Mouse (Mus musculus) forebrain, embryonic 14.5 days (tissue): ENCODE data around the gene Pla2g1b. TPM values are rescaled to one million over a fixed set of nuclear protein-coding genes. Genes with fewer than 3 reads are reported as not detected.
A peak's percentile ranks its signal among the peaks of the same experiment; 100 is the strongest.

Source experiments
- ATAC-seq: fragments of 200-750 bp; cut with Nextera tagmentation; 2 replicates; pipeline ENCODE4 v1.8.0; 2017; ENCODE audit warnings: mild to moderate bottlenecking, moderate library complexity
- DNase-seq: peaks from one replicate; pipeline ENCODE4 v3.0.0-alpha.2; 2015; ENCODE audit warnings: low spot score
- H3K27ac ChIP-seq: fragments of 300-500 bp; sonication (generic); 2 replicates; pipeline ENCODE4 v1.5.1; 2014; ENCODE audit warnings: low read depth, mild to moderate bottlenecking, control low read depth, low read length, moderate library complexity
- H3K27me3 ChIP-seq: fragments of 300-500 bp; sonication (generic); replicated peaks from 2 replicates; pipeline ENCODE4 v1.6.1; 2014; ENCODE audit warnings: low read length, control low read depth, mixed read lengths; ENCODE audit not compliant: control insufficient read depth, insufficient read depth
- H3K36me3 ChIP-seq: fragments of 300-500 bp; sonication (generic); 2 replicates; pipeline ENCODE4 v1.6.1; 2014; ENCODE audit warnings: low read length, control low read depth; ENCODE audit not compliant: control insufficient read depth, insufficient read depth
- H3K4me1 ChIP-seq: fragments of 300-500 bp; sonication (generic); 2 replicates; pipeline ENCODE4 v1.6.1; 2014; ENCODE audit warnings: antibody characterized with exemption, low read length, control low read depth; ENCODE audit not compliant: control insufficient read depth, insufficient read depth
- H3K4me2 ChIP-seq: fragments of 300-500 bp; sonication (generic); 2 replicates; pipeline ENCODE4 v1.6.1; 2014; ENCODE audit warnings: mild to moderate bottlenecking, control low read depth, low read length
- H3K4me3 ChIP-seq: fragments of 300-500 bp; sonication (generic); 2 replicates; pipeline ENCODE4 v1.5.1; 2014; ENCODE audit warnings: low read depth, low read length, control low read depth
- H3K9ac ChIP-seq: fragments of 300-500 bp; sonication (generic); 2 replicates; pipeline ENCODE4 v1.6.1; 2014; ENCODE audit warnings: mild to moderate bottlenecking, low read length, control low read depth, moderate library complexity
- H3K9me3 ChIP-seq: fragments of 300-500 bp; sonication (generic); replicated peaks from 2 replicates; pipeline ENCODE4 v1.6.1; 2016; ENCODE audit warnings: low read length, control low read depth, mixed read lengths; ENCODE audit not compliant: control insufficient read depth
- WGBS: fragments of 180-500 bp; shearing (Covaris S2); extraction: QIAGEN DNeasy Blood & Tissue Kit; methylation state at CpG from one replicate; pipeline ENCODE4 v1.1.7; 2014; 5-methylcytosine and 5-hydroxymethylcytosine counted together
- polyA plus RNA-seq: library from polyadenylated mRNA; unstranded; fragments of >200 nt; fragmentation: Nextera tagmentation; extraction: Ambion mirVana; gene quantifications from 2 replicates; pipeline ENCODE4 v1.2.1, GENCODE M21; 2014

Gene Pla2g1b
- polyA plus RNA-seq, result not detected in 2 replicates

GRCm38 (mm10) chr5:115465642-115466420, at the start of gene Pla2g1b:
Gene Pla2g1b (plus strand): TSS chr5:115466262.
- H3K27ac ChIP-seq, result no peak within 1 kb of the TSS
- H3K4me1 ChIP-seq, result no peaks in the 10 kb centered on the region
- DNase-seq (no peak), ATAC-seq (no peak)
- H3K27me3 ChIP-seq, result no peaks in the 10 kb centered on the region
- H3K4me3 ChIP-seq, result no peak within 1 kb of the TSS
- H3K4me2 ChIP-seq, result no peak within 1 kb of the TSS
- H3K9ac ChIP-seq, result no peak within 1 kb of the TSS
- no peaks in the 10 kb centered on the region for H3K9me3 ChIP-seq
- 54% methylated on average over 9 of the region's 9 CpGs for WGBS
- no peaks in the 10 kb centered on the region for H3K36me3 ChIP-seq

DNA sequence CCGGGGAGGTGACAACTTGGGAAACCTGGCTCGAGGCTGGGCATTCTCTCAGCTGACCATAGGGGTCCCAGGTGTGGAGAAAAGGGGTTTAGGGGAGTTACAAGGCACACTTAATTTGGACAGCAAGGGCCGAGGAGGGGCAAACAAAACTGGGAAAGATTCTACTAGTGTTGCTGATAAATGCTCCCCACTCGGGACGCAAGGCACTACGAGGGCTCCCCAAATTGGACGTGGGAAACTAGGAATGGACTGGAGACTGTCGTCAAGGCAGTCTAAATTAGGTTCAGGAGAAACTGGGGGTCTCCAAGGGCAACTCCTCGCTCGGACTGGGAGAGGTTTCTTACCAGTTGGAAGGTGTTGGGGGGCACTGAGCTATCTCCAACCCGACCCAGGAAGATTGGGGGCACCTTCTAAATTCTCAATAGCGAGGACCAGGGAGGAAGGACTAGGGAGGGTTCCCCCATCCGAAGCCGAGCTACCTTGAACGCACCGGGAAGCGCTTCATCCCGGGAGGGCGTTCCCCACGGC, 37.2 kb upstream of the Pla2g1b start:
- H3K27me3 ChIP-seq, result no peaks in the 10 kb centered on the region
- peaks cover 29% of the 10 kb centered on the region for H3K4me1 ChIP-seq
- H3K27ac ChIP-seq, result peak overlapping the region; percentile 100
- peak overlapping the region; percentile 94 for H3K4me2 ChIP-seq
- DNase-seq, result no peak
- ATAC-seq, result no peak
- H3K4me3 ChIP-seq, result peak overlapping the region; percentile 99
- under 1% methylated on average over 20 of the region's 20 CpGs for WGBS
- peaks cover 13% of the 10 kb centered on the region for H3K36me3 ChIP-seq
- peak overlapping the region; percentile 100 for H3K9ac ChIP-seq
- no peaks in the 10 kb centered on the region for H3K9me3 ChIP-seq

DNA sequence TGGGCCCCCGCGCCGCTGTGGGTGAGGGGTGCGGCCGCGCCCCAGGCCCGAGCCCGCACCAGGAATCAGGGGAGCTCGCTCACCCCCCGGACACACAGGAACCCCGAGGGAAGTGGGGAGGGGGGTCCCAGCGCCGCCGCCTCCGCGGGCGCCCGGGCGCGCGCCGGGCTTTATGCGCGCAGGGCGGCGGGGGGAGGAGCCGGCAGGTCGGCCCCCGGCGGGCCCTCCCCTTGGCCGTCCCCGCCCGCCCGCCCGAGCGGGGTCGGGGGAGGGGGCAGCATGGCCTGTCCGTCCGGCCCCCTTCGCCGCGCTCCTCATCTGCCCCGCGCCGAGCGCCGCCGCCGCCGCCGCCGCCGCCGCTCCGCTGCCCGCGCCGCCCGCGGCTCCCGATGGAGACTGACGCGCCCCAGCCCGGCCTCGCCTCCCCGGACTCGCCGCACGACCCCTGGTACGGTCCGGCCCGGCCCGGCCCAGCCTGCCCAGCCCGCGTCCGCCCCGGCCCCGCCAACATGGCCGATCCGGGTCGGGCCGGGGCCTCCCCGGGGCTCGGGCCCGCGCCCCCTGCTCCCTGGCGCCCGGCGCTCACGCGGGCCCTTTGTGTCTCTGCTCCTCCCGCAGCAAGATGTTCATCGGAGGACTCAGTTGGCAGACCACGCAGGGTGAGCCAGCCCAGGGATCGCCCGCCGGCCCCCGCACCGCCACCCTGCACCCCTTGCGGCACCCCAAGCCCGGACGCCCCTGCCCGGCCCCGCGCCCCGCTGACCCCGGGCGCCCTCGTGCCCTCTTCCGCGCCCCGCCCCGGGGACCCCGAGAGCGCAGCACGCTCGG, 36.5 kb upstream of the Pla2g1b start, which contains the start of gene Msi1:
Gene Msi1 (plus strand): TSS at position 241 of the 828 bp plus-strand sequence.
- peak; percentile 78 for DNase-seq

DNA sequence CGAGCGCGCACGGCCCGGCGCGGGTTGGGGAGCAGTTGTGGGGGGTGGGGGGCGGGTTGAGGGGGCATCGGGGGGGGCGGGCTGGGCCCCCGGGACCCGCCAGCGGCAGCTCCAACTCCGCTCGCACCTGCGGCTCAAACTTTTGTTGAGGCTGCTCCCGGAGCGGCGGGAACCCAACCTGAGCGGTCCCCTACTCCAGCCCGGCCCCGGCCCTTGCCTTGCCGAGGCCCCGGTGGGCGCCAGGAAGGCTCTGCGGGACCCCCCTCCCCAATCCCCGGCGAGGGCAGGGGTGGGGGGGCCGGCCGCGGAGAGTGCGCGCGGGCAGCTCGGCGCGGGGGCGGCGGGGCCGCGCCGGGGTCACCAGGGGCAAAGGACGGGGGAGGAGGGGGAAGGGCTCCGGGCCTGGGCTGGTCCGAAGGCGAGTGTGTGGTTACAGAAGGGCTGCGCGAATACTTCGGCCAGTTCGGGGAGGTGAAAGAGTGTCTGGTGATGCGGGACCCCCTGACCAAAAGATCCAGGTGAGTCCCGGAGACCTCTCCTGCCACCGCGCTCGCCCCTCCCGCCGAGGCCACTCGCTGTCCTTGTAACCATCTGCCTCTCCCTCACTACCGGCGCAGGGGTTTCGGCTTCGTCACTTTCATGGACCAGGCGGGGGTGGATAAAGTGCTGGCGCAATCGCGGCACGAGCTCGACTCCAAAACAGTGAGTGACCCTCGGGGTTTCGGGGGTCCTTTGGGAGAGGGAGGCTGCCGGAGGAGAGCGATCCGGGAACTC, 35.7 kb upstream of the Pla2g1b start:
- H3K27ac ChIP-seq, result peak overlapping the region; percentile 100
- no peaks in the 10 kb centered on the region for H3K27me3 ChIP-seq
- H3K9me3 ChIP-seq, result no peaks in the 10 kb centered on the region
- peaks cover 44% of the 10 kb centered on the region for H3K4me1 ChIP-seq
- H3K36me3 ChIP-seq, result peaks cover 28% of the 10 kb centered on the region
- H3K4me2 ChIP-seq, result peak overlapping the region; percentile 94
- 1% methylated on average over 62 of the region's 73 CpGs for WGBS
- H3K4me3 ChIP-seq, result peak overlapping the region; percentile 99
- no peak for DNase-seq
- peak; percentile 10; the same call in 1 of the 2 replicates for ATAC-seq
- peak overlapping the region; percentile 100 for H3K9ac ChIP-seq

More for the DNA sequence above, 36.5 kb upstream of the Pla2g1b start, which contains the start of gene Msi1:
- peak within 1 kb of the TSS; percentile 99 for H3K4me3 ChIP-seq
- H3K36me3 ChIP-seq, result peaks cover 20% of the 10 kb centered on the region
- H3K4me2 ChIP-seq, result peak within 1 kb of the TSS; percentile 94
- H3K27me3 ChIP-seq, result no peaks in the 10 kb centered on the region
- ATAC-seq, result peak; percentile 73
- H3K27ac ChIP-seq, result peak within 1 kb of the TSS; percentile 100
- peak within 1 kb of the TSS; percentile 100 for H3K9ac ChIP-seq
- H3K9me3 ChIP-seq, result no peaks in the 10 kb centered on the region
- under 1% methylated on average over 34 of the region's 117 CpGs for WGBS
- peaks cover 36% of the 10 kb centered on the region for H3K4me1 ChIP-seq

- H3K9ac ChIP-seq, result peak overlapping the region; percentile 100
- H3K27ac ChIP-seq, result peak overlapping the region; percentile 100
- no peaks in the 10 kb centered on the region for H3K27me3 ChIP-seq
- peaks cover 53% of the 10 kb centered on the region for H3K4me1 ChIP-seq
- peak overlapping the region; percentile 99 for H3K4me3 ChIP-seq
- peak; percentile 84 for DNase-seq
- H3K36me3 ChIP-seq, result peaks cover 36% of the 10 kb centered on the region
- peak overlapping the region; percentile 94 for H3K4me2 ChIP-seq
- peak; percentile 6; the same call in 1 of the 2 replicates for ATAC-seq
- no peaks in the 10 kb centered on the region for H3K9me3 ChIP-seq
- 1% methylated on average over 14 of the region's 14 CpGs for WGBS
Measured at GRCm38 (mm10) chr5:115431061-115431897, 34.8 kb upstream of the Pla2g1b start.

DNA sequence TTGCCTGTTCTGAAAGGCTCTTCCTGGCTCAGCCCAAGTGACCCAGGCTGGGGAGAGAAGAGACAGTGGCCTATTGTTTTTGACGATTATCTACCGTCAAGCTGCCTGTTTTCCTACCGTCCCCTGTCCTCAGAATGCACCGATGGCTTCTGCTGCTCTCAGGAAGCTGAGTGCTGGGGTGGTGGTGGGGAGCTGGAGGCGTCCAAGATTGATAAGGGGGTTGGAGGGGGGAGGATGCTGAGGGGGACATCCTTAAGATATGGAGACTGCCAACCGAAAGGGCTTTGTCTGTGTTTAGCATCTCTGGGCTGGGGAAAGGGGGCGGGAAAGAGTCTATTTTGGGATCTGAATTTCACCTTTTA, 34.2 kb upstream of the Pla2g1b start:
- Histone ChIP-seq H3K9ac (peak overlapping the region; percentile 100), H3K4me2 (peak overlapping the region; percentile 94), H3K27ac (peak overlapping the region; percentile 100), H3K4me1 (peaks cover 56% of the 10 kb centered on the region), H3K36me3 (peaks cover 39% of the 10 kb centered on the region), H3K27me3 (no peaks in the 10 kb centered on the region), H3K9me3 (no peaks in the 10 kb centered on the region), H3K4me3 (peak overlapping the region; percentile 99)
- ATAC-seq, result no peak
- 4% methylated on average over 7 of the region's 7 CpGs for WGBS
- DNase-seq, result no peak

- Histone ChIP-seq H3K27ac (peak overlapping the region; percentile 100), H3K9me3 (no peaks in the 10 kb centered on the region), H3K9ac (peak overlapping the region; percentile 100), H3K4me2 (peak overlapping the region; percentile 94), H3K4me1 (peaks cover 59% of the 10 kb centered on the region), H3K4me3 (peak overlapping the region; percentile 99), H3K36me3 (peaks cover 44% of the 10 kb centered on the region), H3K27me3 (no peaks in the 10 kb centered on the region)
- ATAC-seq, result no peak
- 24% methylated on average over 11 of the region's 11 CpGs for WGBS
- no peak for DNase-seq
Measured at GRCm38 (mm10) chr5:115432395-115432794, 33.7 kb upstream of the Pla2g1b start.
